Mouse (Mus musculus): ENCODE measurements at regions not wholly inside any gene's neighbourhood (a gene's known extent, or its start where the extent isn't known, plus 50 kb on each side); places are given as distances from the start of the nearest gene placed in this dataset.

DNA sequence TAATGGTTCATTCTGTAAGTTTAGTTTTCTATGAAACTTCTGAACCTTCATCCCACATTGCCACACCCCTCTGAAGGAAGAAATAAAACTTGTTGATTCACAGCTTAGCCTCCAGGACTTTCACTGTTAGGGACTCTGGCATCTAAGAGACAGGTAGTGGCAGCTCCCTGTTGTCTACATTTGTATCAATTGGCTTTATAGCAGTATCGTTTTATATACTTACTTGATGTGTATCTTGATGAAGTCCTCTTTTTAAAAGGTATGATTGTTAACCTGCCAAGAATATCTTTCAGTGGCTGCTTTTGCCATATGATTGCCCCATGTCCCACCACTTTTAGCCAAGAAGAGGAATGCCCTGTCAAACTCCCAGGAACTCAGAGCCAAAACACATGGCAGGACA lies 1333.7 kb upstream of the 1700008P02Rik start:
- Histone ChIP-seq H3K27me3 (no peaks in the 10 kb centered on the region), H3K9me3 (no peaks in the 10 kb centered on the region), H3K4me1 (no peaks in the 10 kb centered on the region), H3K4me3 (no peak overlapping the region), H3K4me2 (no peak overlapping the region), H3K27ac (no peak overlapping the region), H3K36me3 (no peaks in the 10 kb centered on the region), H3K9ac (no peak overlapping the region)
- 66% methylated on average over 1 of the region's 1 CpGs for WGBS
- ATAC-seq (ENCODE audit: borderline replicate concordance, extremely low read depth, low FRiP score, low TSS enrichment), result no peak

DNA sequence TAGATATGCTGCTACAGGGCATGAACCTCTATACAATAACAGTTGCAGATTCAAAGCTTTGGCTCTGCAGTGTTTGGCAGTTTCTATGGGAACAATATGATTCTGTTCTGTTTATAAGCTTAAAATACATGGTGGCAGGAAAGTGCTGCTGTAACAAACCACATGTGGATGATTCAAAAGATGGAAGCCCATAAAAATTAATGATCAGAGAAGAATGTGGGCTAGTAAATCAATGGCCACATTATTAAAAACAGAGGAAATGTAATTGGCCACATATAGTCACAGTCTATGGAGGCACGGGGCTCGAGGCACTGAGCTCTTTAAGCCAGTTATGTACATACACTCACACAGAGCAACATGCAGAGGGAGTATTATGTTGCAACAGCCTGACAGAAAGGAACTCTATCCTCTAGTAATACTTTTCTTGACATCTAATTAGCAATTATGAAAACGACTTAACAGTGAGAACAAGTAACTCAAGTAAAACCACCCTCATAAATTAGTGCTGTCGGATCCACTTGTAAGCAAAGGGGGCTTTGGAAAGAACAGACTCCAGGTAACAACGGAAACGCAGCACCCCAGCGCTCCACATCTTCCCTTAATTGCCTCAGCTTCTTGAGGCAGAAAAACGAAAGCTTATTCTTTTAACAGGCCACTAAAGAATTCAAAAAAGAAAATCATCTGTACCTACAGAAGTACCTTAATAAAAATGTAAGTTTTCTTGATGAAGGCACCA lies 1323.6 kb upstream of the 1700008P02Rik start:
- Histone ChIP-seq H3K4me3 (no peak overlapping the region), H3K27me3 (no peaks in the 10 kb centered on the region), H3K36me3 (no peaks in the 10 kb centered on the region), H3K4me1 (no peaks in the 10 kb centered on the region), H3K9me3 (no peaks in the 10 kb centered on the region), H3K27ac (no peak overlapping the region), H3K9ac (no peak overlapping the region), H3K4me2 (no peak overlapping the region)
- no peak for ATAC-seq (ENCODE audit: borderline replicate concordance, extremely low read depth, low FRiP score, low TSS enrichment)
- WGBS, result 60% methylated on average over 8 of the region's 8 CpGs
